Mouse (Mus musculus) cortical plate, adult 2 months (tissue): ENCODE measurements around the gene Plcb2.

Experiments used
- CTCF ChIP-seq: fragments of 200-500 bp; IDR thresholded peaks from 2 replicates; pipeline ENCODE4 v1.5.1; 2011; ENCODE audit warnings: mild to moderate bottlenecking, control low read depth, low read length; ENCODE audit not compliant: insufficient read depth; ENCODE audit errors: extremely low read depth
- POLR2A ChIP-seq: fragments of 200-500 bp; IDR thresholded peaks from 2 replicates; pipeline ENCODE4 v1.6.1; 2011; ENCODE audit warnings: mild to moderate bottlenecking, low read length, control low read depth; ENCODE audit not compliant: insufficient read depth; ENCODE audit errors: extremely low read depth

GRCm38 (mm10) chr2:118752792-118753108 lies 24.5 kb upstream of the Plcb2 start:
- no peak for TF ChIP-seq CTCF
- TF ChIP-seq POLR2A: no peak
